Mouse (Mus musculus): ENCODE results near the gene Acadl. TPM values are rescaled to one million over a fixed set of nuclear protein-coding genes. Genes with fewer than 3 reads are reported as not detected.

Gene Acadl
- polyA plus RNA-seq (2012; rRNA removed) = 4.6 and 6.7 TPM in 2 replicates

DNA sequence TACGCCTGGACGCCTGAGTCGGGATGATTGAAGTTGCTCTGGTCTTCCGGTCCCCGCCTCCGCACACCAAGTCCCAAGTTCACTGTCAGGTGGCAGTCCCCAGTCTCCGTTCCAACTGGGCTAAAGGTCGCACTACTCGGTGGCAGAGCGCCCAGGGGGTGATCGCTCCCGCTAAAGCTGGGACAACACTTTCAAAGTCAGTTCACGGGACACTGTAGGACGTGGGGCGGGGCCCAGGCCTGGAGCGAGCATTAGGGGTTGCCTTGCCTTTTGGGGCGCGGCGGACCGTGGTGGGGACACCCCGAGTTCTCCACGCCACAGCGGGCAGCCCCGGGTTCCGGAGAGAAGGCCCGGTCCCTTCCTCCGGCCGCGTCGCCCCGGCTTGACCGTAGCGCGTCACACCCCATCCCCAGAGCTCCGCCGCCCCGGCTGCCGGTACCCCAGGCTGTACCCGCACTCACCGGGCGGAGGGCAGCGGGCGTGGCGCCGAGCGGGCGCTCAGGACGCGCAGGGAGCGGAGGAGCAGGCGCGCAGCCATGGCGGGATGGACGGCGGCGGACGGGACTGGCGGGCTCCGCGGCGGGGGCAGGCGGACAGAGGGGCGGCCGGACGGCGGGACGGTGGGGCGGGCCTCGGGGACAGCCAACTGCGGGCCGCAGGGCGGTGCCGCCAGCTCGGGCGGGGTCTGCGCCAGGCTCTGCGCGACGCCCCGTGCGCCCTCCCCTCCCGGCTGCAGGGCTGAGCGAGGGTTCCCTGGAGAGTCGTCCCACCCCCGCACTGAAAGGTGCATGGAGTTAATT lies at the start of gene Acadl:
Gene Acadl, minus strand, starts transcription at position 566 of the 800 bp plus-strand sequence.

DNA sequence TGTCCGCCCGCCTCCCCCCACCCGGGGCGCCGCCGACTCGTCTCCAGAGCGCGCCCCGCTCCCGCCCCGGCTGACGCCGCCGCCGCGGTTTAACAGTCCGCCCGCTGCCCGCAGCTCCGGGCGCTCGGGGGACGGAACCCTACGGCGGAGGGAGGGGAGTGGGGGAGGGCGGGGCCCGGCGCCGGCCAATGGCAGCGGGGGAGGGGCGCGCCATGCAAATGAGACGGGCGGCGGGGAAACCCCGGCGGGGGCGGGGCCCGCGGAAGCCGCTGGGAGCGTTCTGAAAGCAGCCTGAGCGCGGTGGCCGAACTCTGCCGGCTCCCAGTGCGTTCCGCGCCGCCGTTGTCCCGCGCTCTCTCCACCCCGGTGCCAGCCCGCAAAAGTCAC lies 45.6 kb downstream of the Acadl start, which contains the start of gene Kansl1l:
Gene Kansl1l, minus strand, starts transcription at position 110 of the 387 bp plus-strand sequence.

Other genes starting within 250 kb of the Acadl start
- 4.6 and 7.1 TPM in 2 replicates for gene Rpe, start 162.4 kb downstream of the Acadl start, polyA plus RNA-seq (2012; rRNA removed)
- 0.13 and 0.24 TPM in 2 replicates for gene Kansl1l, start 45.7 kb downstream of the Acadl start, polyA plus RNA-seq (2012; rRNA removed)
- 23.3 and 47.1 TPM in 2 replicates for gene Myl1, start 82.1 kb upstream of the Acadl start, polyA plus RNA-seq (2012; rRNA removed)
- 11.1 and 14.8 TPM in 2 replicates for gene Lancl1, start 175.6 kb upstream of the Acadl start, polyA plus RNA-seq (2012; rRNA removed)